Mouse (Mus musculus) liver, embryonic 13.5 days (tissue): Measurements from ENCODE around the gene Os9. TPM values are rescaled to one million over a fixed set of nuclear protein-coding genes. Genes with fewer than 3 reads are reported as not detected.
"Not testable (repeated sequence)": the region's sequence is repeated elsewhere in the genome, so short reads cannot be mapped to it uniquely, and the experiment has no call there.

Source experiments
- ATAC-seq: fragments of 200-750 bp; cut with Nextera tagmentation; 2 replicates; pipeline ENCODE4 v1.8.0; 2017; ENCODE audit warnings: low read depth, mild to moderate bottlenecking, moderate number of reproducible peaks, moderate library complexity
- DNase-seq: peaks from one replicate; pipeline ENCODE4 v3.0.0; 2022
- H3K27ac ChIP-seq: fragments of 300-500 bp; sonication (generic); 2 replicates; pipeline ENCODE4 v1.5.1; 2015; ENCODE audit warnings: moderate library complexity, mild to moderate bottlenecking, inconsistent platforms
- H3K27me3 ChIP-seq: fragments of 300-500 bp; sonication (generic); 2 replicates; pipeline ENCODE4 v1.6.1; 2015; ENCODE audit warnings: mild to moderate bottlenecking, inconsistent platforms
- H3K36me3 ChIP-seq: fragments of 300-500 bp; sonication (generic); 2 replicates; pipeline ENCODE4 v1.6.1; 2015; ENCODE audit warnings: mild to moderate bottlenecking, inconsistent platforms
- H3K4me1 ChIP-seq: fragments of 300-500 bp; sonication (generic); replicated peaks from 2 replicates; pipeline ENCODE4 v1.6.1; 2015; ENCODE audit warnings: inconsistent platforms
- H3K4me2 ChIP-seq: fragments of 300-500 bp; sonication (generic); 2 replicates; pipeline ENCODE4 v1.6.1; 2015; ENCODE audit warnings: inconsistent platforms, mild to moderate bottlenecking, moderate library complexity
- H3K4me3 ChIP-seq: fragments of 300-500 bp; sonication (generic); replicated peaks from 2 replicates; pipeline ENCODE4 v1.5.1; 2015; ENCODE audit warnings: mild to moderate bottlenecking, inconsistent platforms
- H3K9ac ChIP-seq: fragments of 300-500 bp; sonication (generic); 2 replicates; pipeline ENCODE4 v1.6.1; 2015; ENCODE audit warnings: mild to moderate bottlenecking, inconsistent platforms
- H3K9me3 ChIP-seq: fragments of 300-500 bp; sonication (generic); replicated peaks from 2 replicates; pipeline ENCODE4 v1.6.1; 2016; ENCODE audit warnings: inconsistent platforms
- WGBS: fragments of 180-500 bp; shearing (Covaris S2); methylation state at CpG from one replicate; pipeline ENCODE4 v1.1.7; 2015; ENCODE audit not compliant: insufficient replicate concordance; 5-methylcytosine and 5-hydroxymethylcytosine counted together
- polyA plus RNA-seq: library from polyadenylated mRNA; unstranded; fragments of >200 nt; fragmentation: Nextera tagmentation; extraction: Ambion mirVana; gene quantifications from 2 replicates; pipeline ENCODE4 v1.2.1, GENCODE M21; 2015

The Os9 gene
- polyA plus RNA-seq, 1 experiment from 2014 or later, result 45.6 TPM

GRCm38 (mm10) chr10:127062101-127062500 is 58.8 kb downstream of the Os9 start:
- Histone ChIP-seq H3K4me1 (peaks cover 69% of the 10 kb centered on the region), H3K36me3 (peaks cover 27% of the 10 kb centered on the region), H3K27me3 (peaks cover 57% of the 10 kb centered on the region)
- DNase-seq, H3K9me3 ChIP-seq, H3K4me2 ChIP-seq, H3K4me3 ChIP-seq, H3K9ac ChIP-seq, ATAC-seq, H3K27ac ChIP-seq: not testable (repeated sequence)
- 67% methylated on average over 4 of the region's 4 CpGs for WGBS

DNA sequence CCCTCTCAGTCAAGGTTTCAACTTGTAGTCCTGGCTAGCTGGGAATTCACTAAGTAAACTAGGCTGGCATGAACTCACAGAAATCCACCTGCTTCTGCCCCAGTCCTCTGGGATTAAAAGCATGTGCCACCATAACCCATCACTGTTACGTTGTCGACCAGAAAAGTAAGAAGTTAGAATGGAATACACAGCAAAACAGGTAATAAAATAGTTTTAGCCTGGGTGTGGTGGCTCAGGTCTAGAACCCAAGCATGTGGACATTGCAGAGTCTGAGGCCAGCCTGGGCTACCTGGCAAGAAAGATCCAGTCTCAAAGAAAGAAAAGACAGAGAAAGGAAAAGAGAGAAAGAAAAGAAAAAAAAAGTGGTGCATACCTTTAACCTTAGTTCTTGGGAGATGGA is 59.4 kb downstream of the Os9 start:
- Histone ChIP-seq H3K27ac (no peak overlapping the region), H3K4me1 (peaks cover 63% of the 10 kb centered on the region), H3K4me2 (no peak overlapping the region), H3K9me3 (no peaks in the 10 kb centered on the region), H3K36me3 (peaks cover 21% of the 10 kb centered on the region), H3K27me3 (peaks cover 62% of the 10 kb centered on the region), H3K4me3 (no peak overlapping the region), H3K9ac (no peak overlapping the region)
- DNase-seq (no peak), ATAC-seq (no peak)
- WGBS, result 64% methylated on average over 2 of the region's 2 CpGs

GRCm38 (mm10) chr10:127061085-127061484 is 59.8 kb downstream of the Os9 start:
- Histone ChIP-seq H3K9ac (no peak overlapping the region), H3K4me1 (peaks cover 59% of the 10 kb centered on the region), H3K27me3 (peaks cover 66% of the 10 kb centered on the region), H3K36me3 (peaks cover 17% of the 10 kb centered on the region), H3K9me3 (no peaks in the 10 kb centered on the region), H3K4me3 (no peak overlapping the region), H3K4me2 (no peak overlapping the region), H3K27ac (no peak overlapping the region)
- ATAC-seq (no peak), DNase-seq (no peak)
- WGBS, result 48% methylated on average over 5 of the region's 5 CpGs

GRCm38 (mm10) chr10:127059968-127060916 is 60.7 kb downstream of the Os9 start, which contains the start of gene March9:
Gene March9, minus strand, starts transcription at chr10:127060184.
- peaks cover 51% of the 10 kb centered on the region for H3K4me1 ChIP-seq
- peak within 1 kb of the TSS; percentile 89 for H3K4me2 ChIP-seq
- peaks cover 8% of the 10 kb centered on the region for H3K36me3 ChIP-seq
- peak within 1 kb of the TSS; percentile 63 for H3K9ac ChIP-seq
- WGBS, result 2% methylated on average over 62 of the region's 72 CpGs
- H3K27me3 ChIP-seq, result peaks cover 74% of the 10 kb centered on the region
- H3K27ac ChIP-seq, result no peak within 1 kb of the TSS
- DNase-seq, result peak; percentile 54
- peak within 1 kb of the TSS; percentile 67 for H3K4me3 ChIP-seq
- no peaks in the 10 kb centered on the region for H3K9me3 ChIP-seq
- ATAC-seq, result peak; percentile 11; the same call in 1 of the 2 replicates

DNA sequence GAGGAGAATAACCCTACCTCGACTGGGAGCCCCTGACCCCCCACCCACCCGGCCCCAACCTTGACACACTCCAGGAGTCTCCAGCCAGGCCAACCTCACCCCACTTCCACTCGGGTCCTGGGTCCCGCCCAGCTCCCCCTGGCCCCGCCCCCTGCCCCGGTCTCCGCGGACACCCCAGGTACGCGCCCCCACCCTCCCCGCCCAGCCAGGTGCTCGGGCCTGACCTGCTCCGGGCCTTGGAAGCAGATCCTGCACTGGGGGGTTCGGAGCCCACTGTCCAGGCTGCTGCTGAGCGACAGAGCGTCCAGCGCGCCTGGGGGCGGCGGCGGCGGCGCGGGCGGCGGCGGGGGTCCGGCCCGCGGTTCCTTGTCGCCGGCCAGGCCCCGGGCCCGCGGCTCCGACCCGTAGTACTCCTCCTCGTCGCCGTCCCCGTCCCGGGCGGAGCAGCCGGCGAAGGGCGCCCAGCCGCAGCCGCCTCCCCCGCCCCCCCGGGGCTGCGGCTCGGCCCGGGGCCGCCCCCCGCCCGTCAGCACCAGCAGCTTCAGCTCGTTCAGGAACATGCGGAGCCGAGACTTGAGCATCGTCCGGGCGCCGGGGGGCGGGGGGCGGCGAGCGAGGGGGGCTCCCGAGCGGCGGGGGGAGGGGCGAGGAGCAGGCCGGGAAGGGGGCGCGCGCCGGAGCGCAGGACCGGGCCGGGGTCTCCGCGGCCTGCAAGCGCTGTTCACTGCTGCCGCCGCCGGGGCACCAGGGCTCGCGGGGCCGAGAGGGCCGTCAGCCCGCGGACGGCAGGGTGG is 61.6 kb downstream of the Os9 start:
- Histone ChIP-seq H3K9ac (peak overlapping the region; percentile 63), H3K4me1 (peaks cover 42% of the 10 kb centered on the region), H3K9me3 (no peaks in the 10 kb centered on the region), H3K27me3 (peaks cover 83% of the 10 kb centered on the region), H3K27ac (no peak overlapping the region), H3K4me2 (peak overlapping the region; percentile 89), H3K36me3 (no peaks in the 10 kb centered on the region; the same call in 1 of the 2 replicates), H3K4me3 (peak overlapping the region; percentile 67)
- ATAC-seq, result no peak
- no peak for DNase-seq
- 2% methylated on average over 55 of the region's 92 CpGs for WGBS

DNA sequence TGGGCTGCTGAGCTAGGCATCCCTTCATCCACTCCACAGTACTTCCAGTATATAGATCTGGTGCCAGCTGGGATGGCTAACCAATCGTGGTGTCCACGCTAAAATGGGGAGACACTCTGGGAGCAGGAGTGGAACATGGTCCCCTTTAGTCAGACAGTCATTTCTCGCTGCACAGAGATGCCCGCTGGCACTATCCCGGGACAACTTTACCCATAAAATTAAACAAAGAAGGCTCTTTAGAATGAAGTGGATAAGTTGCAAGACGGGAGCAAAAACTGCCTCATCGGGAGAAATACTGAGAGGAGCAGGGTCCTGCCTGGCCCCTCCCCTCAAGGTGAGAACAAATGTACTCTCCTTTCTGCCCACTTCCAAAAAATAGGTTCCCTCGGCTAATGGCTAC is 62.2 kb downstream of the Os9 start:
- no peaks in the 10 kb centered on the region for H3K9me3 ChIP-seq
- peaks cover 90% of the 10 kb centered on the region for H3K27me3 ChIP-seq
- DNase-seq (no peak), ATAC-seq (no peak)
- H3K4me3 ChIP-seq, result peak overlapping the region; percentile 67
- H3K4me2 ChIP-seq, result peak overlapping the region; percentile 89
- H3K36me3 ChIP-seq, result no peaks in the 10 kb centered on the region
- H3K27ac ChIP-seq, result no peak overlapping the region
- H3K9ac ChIP-seq, result no peak overlapping the region
- peaks cover 36% of the 10 kb centered on the region for H3K4me1 ChIP-seq
- 12% methylated on average over 8 of the region's 8 CpGs for WGBS

- DNase-seq (peak; percentile 64), ATAC-seq (no peak)
- H3K4me2 ChIP-seq, result 0 out of 2 replicates have a peak overlapping the region, but pooled peaks have one; percentile 89
- 0 out of 2 replicates have a peak overlapping the region, but pooled peaks have one; percentile 67 for H3K4me3 ChIP-seq
- peaks cover 32% of the 10 kb centered on the region for H3K4me1 ChIP-seq
- no peak overlapping the region for H3K9ac ChIP-seq
- 2% methylated on average over 9 of the region's 9 CpGs for whole genome bisulfite sequencing
- peaks cover 95% of the 10 kb centered on the region for H3K27me3 ChIP-seq
- H3K27ac ChIP-seq, result no peak overlapping the region
- no peaks in the 10 kb centered on the region for H3K9me3 ChIP-seq
- H3K36me3 ChIP-seq, result no peaks in the 10 kb centered on the region
Observed at GRCm38 (mm10) chr10:127058161-127058560, 62.8 kb downstream of the Os9 start.

GRCm38 (mm10) chr10:127056490-127056889 is 64.4 kb downstream of the Os9 start:
- Histone ChIP-seq H3K27ac (no peak overlapping the region), H3K4me1 (peaks cover 23% of the 10 kb centered on the region), H3K27me3 (peaks cover 99% of the 10 kb centered on the region), H3K9me3 (no peaks in the 10 kb centered on the region), H3K9ac (no peak overlapping the region), H3K4me3 (no peak overlapping the region), H3K36me3 (no peaks in the 10 kb centered on the region), H3K4me2 (no peak overlapping the region)
- 73% methylated on average over 20 of the region's 20 CpGs for WGBS
- ATAC-seq, result no peak
- DNase-seq, result no peak

DNA sequence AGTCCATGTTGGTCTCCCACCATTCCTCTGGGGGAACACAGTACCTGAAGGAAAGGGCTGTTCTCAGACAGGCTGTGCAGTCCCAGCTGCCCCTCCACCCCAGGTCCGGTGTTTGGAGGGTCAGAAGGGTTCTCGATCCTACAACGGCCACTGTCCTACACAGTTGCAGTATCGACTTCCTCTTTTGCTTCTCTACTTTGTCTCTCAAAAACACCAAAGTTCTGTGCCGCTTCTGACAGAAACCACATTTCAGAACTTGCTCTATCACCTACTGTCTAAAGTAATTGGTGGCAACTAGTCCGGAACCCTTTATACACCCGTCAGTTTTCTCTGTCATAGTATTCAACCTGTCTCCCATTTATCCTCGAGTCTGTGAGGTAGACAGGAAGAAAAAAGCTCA is 65.5 kb downstream of the Os9 start:
- ATAC-seq (no peak), DNase-seq (no peak)
- no peaks in the 10 kb centered on the region for H3K9me3 ChIP-seq
- H3K36me3 ChIP-seq, result no peaks in the 10 kb centered on the region
- H3K4me2 ChIP-seq, result no peak overlapping the region
- no peak overlapping the region for H3K4me3 ChIP-seq
- H3K9ac ChIP-seq, result no peak overlapping the region
- H3K4me1 ChIP-seq, result peaks cover 20% of the 10 kb centered on the region
- H3K27me3 ChIP-seq, result peaks cover 99% of the 10 kb centered on the region
- WGBS, result 40% methylated on average over 8 of the region's 8 CpGs
- no peak overlapping the region for H3K27ac ChIP-seq

DNA sequence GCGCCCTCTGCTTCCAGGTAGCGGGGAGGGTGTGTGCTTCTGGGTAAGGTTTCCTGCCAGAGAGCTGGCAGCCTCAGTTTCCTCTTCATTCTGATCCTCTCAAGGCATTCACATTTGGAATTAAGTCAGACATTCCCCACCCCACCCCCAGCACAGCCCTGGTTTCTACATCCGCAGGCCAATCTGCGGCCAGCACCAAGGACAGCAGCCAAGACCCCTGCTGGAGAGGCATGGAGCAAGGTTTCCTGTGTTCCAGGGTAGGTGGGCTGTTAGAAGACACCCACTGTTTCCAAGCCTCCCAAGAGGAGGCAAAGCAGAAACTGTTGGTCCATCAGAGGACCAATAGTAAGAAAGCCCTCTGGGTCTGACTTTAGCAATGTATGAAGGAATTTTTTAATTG is 66.3 kb downstream of the Os9 start:
- ATAC-seq (no peak), DNase-seq (no peak)
- Histone ChIP-seq H3K4me2 (no peak overlapping the region), H3K4me1 (peaks cover 17% of the 10 kb centered on the region), H3K9ac (no peak overlapping the region), H3K36me3 (no peaks in the 10 kb centered on the region), H3K9me3 (no peaks in the 10 kb centered on the region), H3K27ac (no peak overlapping the region), H3K4me3 (no peak overlapping the region), H3K27me3 (peaks cover 99% of the 10 kb centered on the region)
- 45% methylated on average over 4 of the region's 4 CpGs for WGBS

DNA sequence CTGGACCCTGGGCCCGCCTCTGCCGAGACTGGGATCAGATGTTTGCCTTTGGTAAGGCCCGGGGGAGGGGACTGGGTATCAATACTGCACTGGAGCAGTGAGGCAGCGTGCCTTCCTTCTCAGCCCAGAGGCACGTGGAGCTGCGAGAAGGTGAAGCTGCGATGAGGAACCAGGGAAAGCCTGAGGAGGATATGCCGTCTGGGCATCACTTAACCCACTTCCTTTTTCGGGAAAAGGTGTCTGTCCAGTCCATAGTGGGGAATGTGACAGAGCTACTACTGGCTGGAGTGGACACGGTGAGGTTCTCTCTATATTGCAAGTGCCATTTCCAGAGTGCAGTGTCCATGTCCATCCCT is 70.8 kb downstream of the Os9 start:
- no peak overlapping the region for H3K27ac ChIP-seq
- WGBS, result 9% methylated on average over 10 of the region's 10 CpGs
- DNase-seq (no peak), ATAC-seq (peak; percentile 16; the same call in 1 of the 2 replicates)
- no peak overlapping the region for H3K4me3 ChIP-seq
- H3K4me1 ChIP-seq, result peaks cover 10% of the 10 kb centered on the region
- H3K9ac ChIP-seq, result no peak overlapping the region
- no peaks in the 10 kb centered on the region for H3K9me3 ChIP-seq
- peaks cover 5% of the 10 kb centered on the region for H3K36me3 ChIP-seq
- peaks cover 78% of the 10 kb centered on the region for H3K27me3 ChIP-seq
- no peak overlapping the region for H3K4me2 ChIP-seq
